Mouse (Mus musculus) gastrocnemius, postnatal 25 days (tissue): ENCODE results near the gene Zfp839. TPM values are rescaled to one million over a fixed set of nuclear protein-coding genes. Genes with fewer than 3 reads are reported as not detected.

Source experiments
- DNase-seq: peaks from one replicate; pipeline ENCODE4 v3.0.0; 2022
- total RNA-seq, 2 experiments: library from RNA; stranded (reverse); gene quantifications; 1 replicate in 1 of 2; 2 replicates in 1 of 2; pipeline ENCODE4 v1.2.3; 2021

The Zfp839 gene
- total RNA-seq, 2 experiments from 2014 or later: 5.0 to 5.4 TPM

DNA sequence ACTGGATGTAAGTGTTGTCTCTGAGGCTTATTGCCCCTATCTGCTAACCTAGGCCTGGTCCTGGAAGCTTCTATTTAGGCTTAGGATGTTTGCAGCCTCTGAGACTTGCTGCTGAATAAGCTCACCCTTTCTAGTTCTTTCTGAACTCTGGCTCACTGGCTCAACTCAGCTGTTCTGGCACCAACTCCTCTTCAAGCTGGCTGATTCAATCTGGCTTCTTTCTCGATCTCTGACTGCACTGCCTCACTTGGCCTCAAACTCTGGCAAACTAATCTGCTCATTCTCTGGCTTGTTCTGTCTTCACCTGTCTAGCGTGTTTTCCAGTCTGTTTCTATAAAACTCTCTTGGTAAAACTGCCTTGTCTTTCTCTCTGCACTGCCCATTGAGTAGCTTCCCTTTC lies 25.3 kb downstream of the Zfp839 start:
- no peak for DNase-seq

DNA sequence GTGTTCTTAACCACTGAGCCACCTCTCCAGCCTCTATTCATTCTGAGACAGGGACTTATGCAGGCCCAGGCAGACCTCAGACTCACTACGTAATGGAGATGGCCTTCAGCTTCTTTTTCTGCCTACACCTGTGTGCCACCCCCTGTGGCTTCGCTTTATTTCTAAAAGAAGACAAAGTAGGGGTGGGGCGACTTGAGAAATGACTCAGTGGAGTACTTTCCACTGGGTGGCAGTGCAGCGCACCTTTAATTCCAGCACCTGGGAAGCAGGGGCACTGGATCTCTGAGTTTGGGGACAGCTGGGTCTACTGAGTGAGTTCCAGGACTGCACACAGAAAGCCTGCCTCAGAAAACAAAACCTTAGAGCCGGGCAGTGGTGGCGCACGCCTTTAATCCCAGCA lies 32.2 kb downstream of the Zfp839 start:
- no peak for DNase-seq

DNA sequence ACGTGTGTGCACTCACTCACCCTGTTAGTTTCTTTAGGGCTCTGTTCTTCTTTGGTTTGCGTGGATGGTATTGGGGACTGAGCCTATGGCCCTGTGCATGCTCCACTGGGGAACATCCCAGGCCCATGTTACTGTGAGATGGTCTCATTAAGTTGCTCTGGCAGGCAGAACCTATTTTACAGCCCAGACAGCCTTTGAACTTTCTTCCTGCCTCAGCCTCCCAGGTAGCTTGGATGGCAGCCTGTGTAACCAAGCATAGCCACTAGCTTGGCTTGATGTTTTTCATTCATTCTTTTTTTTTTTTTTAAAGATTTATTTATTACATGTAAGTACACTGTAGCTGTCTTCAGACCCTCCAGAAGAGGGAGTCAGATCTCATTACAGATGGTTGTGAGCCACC lies 35.2 kb downstream of the Zfp839 start:
- no peak for DNase-seq

DNA sequence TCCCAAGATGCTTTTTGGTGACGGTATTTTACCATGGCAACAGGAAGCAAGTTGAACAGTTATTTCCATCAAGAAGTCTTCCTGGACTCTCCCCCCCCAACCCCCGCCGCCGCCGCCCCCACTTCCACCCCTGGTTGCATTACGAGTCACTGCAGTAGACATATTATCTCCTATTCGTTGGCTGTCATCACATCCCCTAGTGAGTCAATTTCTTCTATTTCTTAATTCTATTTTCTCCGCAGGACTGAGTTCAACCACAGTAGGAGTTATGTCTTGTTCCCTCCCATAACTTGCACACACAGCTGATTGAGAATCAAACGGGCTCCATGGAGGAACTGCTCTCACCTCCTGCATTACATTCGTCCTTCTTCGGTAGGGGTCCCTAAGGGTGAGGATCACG lies 38.1 kb downstream of the Zfp839 start:
- no peak for DNase-seq

DNA sequence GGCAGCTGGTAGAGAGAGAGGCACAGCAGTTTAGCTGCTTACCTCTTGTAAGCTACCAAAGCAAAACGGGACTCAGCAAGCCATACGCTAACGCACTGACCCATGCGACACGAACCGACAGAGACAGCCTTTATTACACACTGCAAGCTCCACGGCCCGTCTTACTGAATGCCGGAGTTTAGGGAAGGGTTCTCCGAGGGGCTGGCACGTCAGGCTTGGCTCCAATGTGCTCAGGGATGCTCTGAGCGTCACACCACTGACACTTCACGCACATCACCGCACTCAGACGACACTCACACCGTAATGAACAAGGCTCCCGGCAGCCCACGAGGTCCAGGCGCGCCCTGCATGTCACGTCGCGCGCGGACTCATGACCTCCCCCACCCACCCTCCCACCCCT lies 38.6 kb downstream of the Zfp839 start:
- no peak for DNase-seq

DNA sequence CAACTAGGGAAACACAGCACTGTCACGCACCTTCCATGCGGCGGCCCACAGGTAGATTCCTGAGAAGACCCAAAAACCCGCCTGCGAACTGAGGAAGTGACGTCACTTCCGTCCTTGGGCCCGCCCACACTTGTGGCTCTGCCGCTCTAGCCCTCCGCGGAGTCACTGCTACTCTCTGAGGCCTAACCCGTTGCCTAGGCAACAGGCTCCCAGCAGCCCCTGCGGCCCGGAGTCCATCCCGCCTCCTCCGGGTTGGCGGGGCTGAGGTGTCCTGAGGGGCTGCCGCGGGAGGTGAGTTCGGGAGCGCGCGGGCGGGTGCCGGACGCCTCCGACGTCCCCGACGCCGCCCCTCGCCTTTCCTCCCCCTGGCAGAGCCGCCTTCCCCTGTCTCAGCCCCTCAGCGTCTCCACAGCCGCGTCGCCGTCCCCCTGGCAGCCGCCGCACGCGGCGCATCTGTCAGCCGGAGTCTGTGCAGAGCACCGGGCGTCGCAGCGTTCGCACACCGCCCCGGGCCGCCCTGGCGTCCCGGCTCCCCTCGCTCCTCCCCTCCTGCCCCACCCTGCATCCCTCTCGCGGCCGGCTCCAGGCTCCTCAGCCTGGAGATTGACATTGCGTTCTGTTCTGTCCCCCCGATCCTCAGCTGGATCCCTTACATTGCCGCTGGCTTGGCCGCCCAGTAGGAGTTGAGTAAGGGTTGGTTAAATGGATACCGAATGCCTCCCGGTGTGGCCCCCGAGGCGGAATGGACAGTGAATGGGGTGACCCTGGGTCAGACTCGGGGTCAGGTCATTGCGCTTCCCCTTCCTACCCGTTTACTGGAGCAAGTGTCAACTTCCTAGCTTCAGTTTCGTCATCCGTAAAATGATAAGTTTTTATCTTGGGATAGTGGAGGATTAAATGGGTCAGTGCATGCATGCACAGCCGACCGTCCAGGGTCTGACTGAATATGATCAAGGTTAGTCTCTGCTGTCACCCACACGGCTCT lies 39.3 kb downstream of the Zfp839 start, which contains the start of the genes Cinp and Tecpr2:
Gene Cinp, minus strand, starts transcription at position 110 of the 985 bp plus-strand sequence.
Gene Tecpr2, plus strand, starts transcription at position 229 of the 985 bp plus-strand sequence.
- peak; percentile 96 for DNase-seq

DNA sequence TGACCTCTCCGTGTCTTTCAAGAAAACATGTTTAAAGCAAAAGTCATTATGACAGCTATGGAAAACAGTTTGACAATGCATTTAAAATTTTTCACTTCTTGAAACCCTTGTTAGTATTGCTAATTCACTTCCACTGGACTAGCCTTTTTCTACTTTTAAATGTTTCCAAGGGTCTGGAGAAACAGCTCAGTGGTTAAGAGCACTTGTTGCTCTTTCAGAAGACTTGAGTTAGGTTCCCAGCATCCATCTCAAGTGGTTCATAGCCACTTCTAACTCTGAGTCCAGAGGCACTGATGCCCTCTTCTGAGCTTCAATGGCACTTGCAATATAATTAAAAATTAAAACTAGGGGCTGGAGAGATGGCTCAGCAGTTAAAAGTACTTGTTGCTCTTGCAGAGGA lies 41.8 kb downstream of the Zfp839 start:
- DNase-seq: no peak

DNA sequence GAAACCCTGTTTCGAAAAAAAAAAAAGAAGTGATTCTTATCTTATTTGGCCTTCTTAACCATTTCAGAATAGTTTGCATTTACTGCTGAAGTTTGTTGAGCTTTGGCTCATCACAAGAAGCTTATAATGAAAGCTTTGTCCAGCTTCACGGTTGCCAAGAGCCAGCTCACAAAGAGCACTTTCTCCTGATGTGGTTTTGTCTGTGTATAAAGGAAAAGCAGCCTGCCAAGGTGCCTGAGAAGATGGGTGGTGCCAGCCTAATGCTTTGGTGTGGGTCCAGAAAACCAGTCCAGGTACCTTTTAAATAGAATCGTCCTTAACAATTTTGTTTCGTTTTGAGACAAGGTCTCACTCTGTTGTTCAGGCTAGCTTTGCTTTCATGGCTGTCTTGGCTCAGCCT lies 52.1 kb downstream of the Zfp839 start:
- DNase-seq: no peak

DNA sequence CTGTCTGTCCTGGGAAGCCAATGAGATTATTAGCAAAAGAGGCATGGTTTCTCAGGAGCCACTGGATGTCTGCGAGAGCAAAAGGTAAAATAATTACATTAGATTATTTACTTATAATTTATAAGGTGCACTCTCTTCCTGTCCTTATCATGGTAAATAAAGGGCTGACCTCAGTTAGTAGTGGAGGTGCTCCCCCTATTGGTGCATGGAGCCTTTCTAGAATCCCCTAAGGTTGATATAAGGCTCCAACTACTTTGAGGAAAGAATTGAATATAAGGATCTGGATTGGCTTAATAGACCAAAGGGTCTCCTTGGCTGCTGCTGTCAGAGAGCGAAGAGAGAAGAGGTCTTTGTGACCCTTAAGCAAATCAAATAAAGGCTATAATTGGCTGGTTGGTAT lies 53.5 kb downstream of the Zfp839 start:
- DNase-seq: no peak

DNA sequence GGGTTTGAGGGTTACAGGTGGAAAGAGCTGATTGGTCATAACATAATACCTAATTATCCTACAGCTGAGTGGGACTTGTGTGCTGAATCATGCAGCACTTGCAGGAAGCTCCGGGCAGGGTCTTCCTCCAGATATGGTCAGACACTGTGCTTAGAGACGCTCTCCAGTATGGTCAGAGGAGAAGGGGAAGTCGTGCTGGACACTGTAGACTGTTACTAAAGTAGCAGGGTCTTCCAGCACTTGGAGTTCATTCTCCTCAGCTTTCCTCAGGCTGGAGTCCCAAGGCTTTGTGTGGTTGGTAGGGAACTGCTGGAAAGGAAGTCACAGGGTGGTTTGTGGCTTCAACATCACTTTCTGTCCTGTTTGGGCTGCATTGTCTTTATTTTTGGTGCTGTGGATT lies 57.8 kb downstream of the Zfp839 start:
- DNase-seq: no peak

DNA sequence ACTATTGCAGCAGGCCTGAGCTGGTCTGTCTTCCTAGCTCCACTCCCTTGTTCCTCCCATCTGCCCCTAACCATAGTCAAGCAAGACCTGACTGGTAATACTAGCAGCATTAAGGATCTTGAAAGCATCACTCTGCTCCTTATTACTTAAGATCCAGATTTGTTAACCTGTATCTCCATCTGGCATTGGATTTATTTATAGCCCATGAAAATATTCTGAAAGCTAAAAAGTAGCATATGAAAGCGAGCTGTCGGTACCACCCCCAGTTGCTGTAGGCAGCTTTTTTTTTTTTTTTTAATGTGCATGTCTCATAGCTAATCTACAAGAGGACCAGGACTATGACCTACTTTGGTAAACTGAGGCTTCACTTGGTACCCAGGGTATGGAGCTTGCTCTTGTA lies 59.9 kb downstream of the Zfp839 start:
- no peak for DNase-seq

DNA sequence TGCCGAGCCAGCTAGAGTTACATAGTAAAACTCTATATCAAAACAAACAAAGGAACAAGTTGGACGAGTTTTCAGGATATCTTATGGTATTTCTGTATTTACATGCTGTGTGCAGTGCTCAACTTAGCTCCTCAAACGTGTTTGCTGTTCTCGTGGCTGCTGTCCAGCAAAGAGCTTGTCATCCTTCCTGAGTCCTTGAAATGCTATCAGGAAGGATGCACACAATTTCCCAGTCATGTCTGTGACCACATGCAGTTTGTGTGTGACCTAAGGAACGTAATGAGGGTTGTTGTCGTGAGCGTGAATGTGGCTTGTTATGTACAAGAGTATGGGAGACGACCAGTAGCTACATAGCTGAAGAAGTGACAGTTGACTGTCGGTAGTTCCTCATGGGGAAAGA lies 65.7 kb downstream of the Zfp839 start:
- DNase-seq: no peak

Other genes with a start within 250 kb of the Zfp839 start
- 10 to 100 TPM; 63.4 to 65.5 TPM for gene Dync1h1, start 248.8 kb upstream of the Zfp839 start, total RNA-seq
- gene 1700001K19Rik, start 167.6 kb upstream of the Zfp839 start, total RNA-seq: not detected
- 10 to 100 TPM; 48.5 to 51.3 TPM for gene Hsp90aa1, start 147.5 kb upstream of the Zfp839 start, total RNA-seq
- 10 to 100 TPM; 15.4 to 17.4 TPM for gene Wdr20, start 112.3 kb upstream of the Zfp839 start, total RNA-seq
- not detected for gene Mok, start 9.3 kb upstream of the Zfp839 start, total RNA-seq
- 10 to 100 TPM; 28.4 to 29.1 TPM for gene Cinp, start 38.9 kb downstream of the Zfp839 start, total RNA-seq
- gene Tecpr2, start 39.0 kb downstream of the Zfp839 start, total RNA-seq: 1 to 10 TPM; 1.9 to 3.1 TPM
- gene Ankrd9, start 128.8 kb downstream of the Zfp839 start, total RNA-seq: 100 to 1,000 TPM; 130 to 154 TPM
- 1 to 10 TPM; 7.6 to 8.3 TPM for gene Rcor1, start 189.1 kb downstream of the Zfp839 start, total RNA-seq